Mouse (Mus musculus): ENCODE measurements around the gene Mocs2. TPM values are rescaled to one million over a fixed set of nuclear protein-coding genes. Genes with fewer than 3 reads are reported as not detected.

Gene Mocs2
- polyA plus RNA-seq, 1 experiment from 2014 or later: 92.6 TPM

GRCm38 (mm10) chr13:114856269-114856627 is 38.2 kb downstream of the Mocs2 start:
- Histone ChIP-seq H3K9me3 (ENCODE audit: control insufficient read depth, low read length) (no peaks in the 10 kb centered on the region), H3K9ac (ENCODE audit: low read length) (no peak overlapping the region), H3K27me3 (replicated peaks; ENCODE audit: control insufficient read depth, insufficient read depth, low read length) (no peaks in the 10 kb centered on the region), H3K4me1 (replicated peaks; ENCODE audit: control insufficient read depth, insufficient read depth, low read length) (peaks cover 6% of the 10 kb centered on the region; the same call in 1 of the 2 replicates), H3K4me3 (ENCODE audit: low read depth, low read length) (no peak overlapping the region), H3K36me3 (ENCODE audit: control insufficient read depth, insufficient read depth, low read length) (no peaks in the 10 kb centered on the region), H3K27ac (ENCODE audit: low read depth) (no peak overlapping the region), H3K4me2 (ENCODE audit: low read length) (no peak overlapping the region)
- no peak for DNase-seq (ENCODE audit: low spot score)
- WGBS: 44% methylated on average over 7 of the region's 7 CpGs
- ATAC-seq (replicated peaks; ENCODE audit: low FRiP score, low TSS enrichment, low read depth): no peak

DNA sequence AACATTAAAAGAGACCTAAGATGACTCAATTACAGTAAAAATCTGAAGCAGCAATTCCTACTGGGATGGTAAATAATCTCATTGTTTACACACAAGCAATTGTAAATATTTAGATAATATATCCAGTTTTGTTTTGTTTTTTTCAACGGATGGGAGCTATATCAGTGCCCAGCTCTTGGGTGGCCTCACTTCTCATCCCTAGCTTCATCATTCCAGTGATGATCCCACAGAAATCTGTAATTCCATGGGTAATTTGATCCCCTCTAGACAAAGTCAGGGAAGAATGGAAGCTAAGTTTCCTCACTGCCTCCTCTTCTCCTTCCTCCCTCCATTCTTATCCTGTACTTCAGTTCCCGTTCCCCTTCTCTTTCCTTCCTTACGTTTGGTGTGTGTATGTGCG is 39.5 kb downstream of the Mocs2 start:
- H3K4me3 ChIP-seq (ENCODE audit: low read depth, low read length): no peak overlapping the region
- peaks cover 6% of the 10 kb centered on the region; the same call in 1 of the 2 replicates for H3K4me1 ChIP-seq (replicated peaks; ENCODE audit: control insufficient read depth, insufficient read depth, low read length)
- H3K4me2 ChIP-seq (ENCODE audit: low read length): no peak overlapping the region
- H3K27me3 ChIP-seq (replicated peaks; ENCODE audit: control insufficient read depth, insufficient read depth, low read length): no peaks in the 10 kb centered on the region
- H3K9ac ChIP-seq (ENCODE audit: low read length): no peak overlapping the region
- H3K36me3 ChIP-seq (ENCODE audit: control insufficient read depth, insufficient read depth, low read length): no peaks in the 10 kb centered on the region
- WGBS: 77% methylated on average over 4 of the region's 4 CpGs
- no peak for ATAC-seq (replicated peaks; ENCODE audit: low FRiP score, low TSS enrichment, low read depth)
- no peak overlapping the region for H3K27ac ChIP-seq (ENCODE audit: low read depth)
- DNase-seq (ENCODE audit: low spot score): no peak
- no peaks in the 10 kb centered on the region for H3K9me3 ChIP-seq (ENCODE audit: control insufficient read depth, low read length)

- WGBS: 66% methylated on average over 6 of the region's 6 CpGs
- H3K9me3 ChIP-seq (ENCODE audit: control insufficient read depth, low read length): no peaks in the 10 kb centered on the region
- H3K4me1 ChIP-seq (replicated peaks; ENCODE audit: control insufficient read depth, insufficient read depth, low read length): peaks cover 12% of the 10 kb centered on the region; the same call in 1 of the 2 replicates
- no peak for DNase-seq (ENCODE audit: low spot score)
- no peak overlapping the region for H3K27ac ChIP-seq (ENCODE audit: low read depth)
- H3K4me3 ChIP-seq (ENCODE audit: low read depth, low read length): no peak overlapping the region
- peaks cover 1% of the 10 kb centered on the region; the same call in 1 of the 2 replicates for H3K36me3 ChIP-seq (ENCODE audit: control insufficient read depth, insufficient read depth, low read length)
- no peak overlapping the region for H3K4me2 ChIP-seq (ENCODE audit: low read length)
- H3K9ac ChIP-seq (ENCODE audit: low read length): no peak overlapping the region
- no peak for ATAC-seq (replicated peaks; ENCODE audit: low FRiP score, low TSS enrichment, low read depth)
- no peaks in the 10 kb centered on the region for H3K27me3 ChIP-seq (replicated peaks; ENCODE audit: control insufficient read depth, insufficient read depth, low read length)
Observed at GRCm38 (mm10) chr13:114874738-114875137, 56.7 kb downstream of the Mocs2 start.

DNA sequence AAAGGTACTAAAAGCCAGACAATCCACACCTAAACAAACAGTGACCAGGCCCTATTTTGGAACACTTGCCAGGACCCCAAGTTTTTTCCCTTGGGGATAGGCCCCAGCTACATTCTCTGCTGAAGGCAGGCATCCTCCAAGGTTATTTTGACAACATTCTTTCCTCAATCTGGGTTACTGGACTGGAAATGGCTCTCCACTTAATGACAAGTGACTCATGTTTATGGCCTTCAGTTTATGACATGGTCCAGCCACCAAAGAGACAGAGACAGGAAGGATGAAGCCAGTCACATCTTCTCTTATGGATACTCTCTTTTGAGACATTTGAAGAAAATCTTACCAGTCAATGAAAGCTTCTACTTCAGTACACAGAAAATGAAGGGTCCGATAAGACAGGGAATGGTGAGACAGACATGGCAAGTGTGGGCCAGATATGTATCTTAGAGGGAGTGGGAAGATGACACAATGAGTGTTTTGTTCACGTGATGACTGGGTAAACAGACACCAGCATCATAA is 58.0 kb downstream of the Mocs2 start:
- Histone ChIP-seq H3K4me2 (ENCODE audit: low read length) (no peak overlapping the region), H3K9ac (ENCODE audit: low read length) (no peak overlapping the region), H3K27ac (ENCODE audit: low read depth) (no peak overlapping the region), H3K27me3 (replicated peaks; ENCODE audit: control insufficient read depth, insufficient read depth, low read length) (no peaks in the 10 kb centered on the region), H3K4me1 (replicated peaks; ENCODE audit: control insufficient read depth, insufficient read depth, low read length) (peaks cover 12% of the 10 kb centered on the region; the same call in 1 of the 2 replicates), H3K9me3 (ENCODE audit: control insufficient read depth, low read length) (no peaks in the 10 kb centered on the region), H3K36me3 (ENCODE audit: control insufficient read depth, insufficient read depth, low read length) (no peaks in the 10 kb centered on the region), H3K4me3 (ENCODE audit: low read depth, low read length) (no peak overlapping the region)
- ATAC-seq (replicated peaks; ENCODE audit: low FRiP score, low TSS enrichment, low read depth): no peak
- 70% methylated on average over 2 of the region's 2 CpGs for WGBS
- DNase-seq (ENCODE audit: low spot score): no peak

DNA sequence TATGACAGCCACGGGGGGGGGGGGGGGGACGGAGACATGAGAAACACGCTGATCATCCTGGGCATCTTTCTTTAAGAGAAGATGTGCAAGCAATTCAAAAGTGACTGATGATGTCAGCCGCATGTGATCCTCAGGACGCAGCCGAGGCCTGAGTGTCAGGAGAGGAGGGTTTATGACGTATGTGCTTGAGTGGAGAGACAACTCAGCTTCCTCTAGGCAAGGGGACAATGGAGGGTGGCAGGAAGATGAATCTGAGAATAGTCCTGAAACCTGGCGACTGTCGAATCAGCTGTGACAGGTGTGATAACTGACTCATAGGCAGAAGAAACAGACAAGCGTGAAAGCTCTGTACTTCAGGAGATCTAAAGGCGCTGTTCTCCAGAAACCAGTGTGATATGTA is 60.6 kb downstream of the Mocs2 start:
- 71% methylated on average over 11 of the region's 11 CpGs for WGBS
- H3K9me3 ChIP-seq (ENCODE audit: control insufficient read depth, low read length): no peaks in the 10 kb centered on the region
- DNase-seq (ENCODE audit: low spot score) (no peak), ATAC-seq (replicated peaks; ENCODE audit: low FRiP score, low TSS enrichment, low read depth) (no peak)
- no peak overlapping the region for H3K9ac ChIP-seq (ENCODE audit: low read length)
- H3K4me3 ChIP-seq (ENCODE audit: low read depth, low read length): no peak overlapping the region
- no peaks in the 10 kb centered on the region for H3K36me3 ChIP-seq (ENCODE audit: control insufficient read depth, insufficient read depth, low read length)
- no peaks in the 10 kb centered on the region for H3K27me3 ChIP-seq (replicated peaks; ENCODE audit: control insufficient read depth, insufficient read depth, low read length)
- no peak overlapping the region for H3K27ac ChIP-seq (ENCODE audit: low read depth)
- H3K4me2 ChIP-seq (ENCODE audit: low read length): no peak overlapping the region
- H3K4me1 ChIP-seq (replicated peaks; ENCODE audit: control insufficient read depth, insufficient read depth, low read length): peaks cover 12% of the 10 kb centered on the region; the same call in 1 of the 2 replicates

Other genes starting within 250 kb of the Mocs2 start
- 5.8 and 9.0 TPM in 2 replicates for gene Itga2, start 113.9 kb downstream of the Mocs2 start, polyA plus RNA-seq (2014; fragmentation: Nextera tagmentation; extraction: Ambion mirVana)

Data from intestine, embryonic 14.5 days (tissue).